Mouse (Mus musculus): ENCODE measurements around the gene Tcp11. TPM values are rescaled to one million over a fixed set of nuclear protein-coding genes. Genes with fewer than 3 reads are reported as not detected.

Tcp11 gene
- polyA plus RNA-seq, 2 experiments, result 1.0 to 2.8 TPM

- Histone ChIP-seq H3K9me3 (ENCODE audit: control insufficient read depth, low read length) (no peaks in the 10 kb centered on the region), H3K4me2 (replicated peaks; ENCODE audit: low read depth, low read length, severe bottlenecking) (no peak overlapping the region), H3K4me3 (replicated peaks; ENCODE audit: low read length) (no peak overlapping the region), H3K4me1 (ENCODE audit: control insufficient read depth, insufficient read depth, low read length) (peaks cover 9% of the 10 kb centered on the region; the same call in 1 of the 2 replicates), H3K27me3 (ENCODE audit: control insufficient read depth, insufficient read depth, low read length) (no peaks in the 10 kb centered on the region), H3K36me3 (ENCODE audit: control insufficient read depth, insufficient read depth, low read length) (no peaks in the 10 kb centered on the region), H3K27ac (replicated peaks; ENCODE audit: low read depth, low read length) (no peak overlapping the region), H3K9ac (ENCODE audit: low read depth, low read length, severe bottlenecking) (no peak overlapping the region)
- DNase-seq (ENCODE audit: low spot score) (no peak), ATAC-seq (ENCODE audit: low FRiP score, low read depth) (no peak)
- WGBS, result 26% methylated on average over 5 of the region's 5 CpGs
- TF ChIP-seq POLR2A (IDR thresholded peaks at IDR 0.05; ENCODE audit: borderline replicate concordance, extremely low read depth, insufficient read depth, insufficient read length), result no peak
These were observed 7.0 kb upstream of the Tcp11 start for GRCm38 (mm10) chr17:28087430-28087829.

- Histone ChIP-seq H3K27me3 (ENCODE audit: control insufficient read depth, insufficient read depth, low read length) (no peaks in the 10 kb centered on the region), H3K4me1 (ENCODE audit: control insufficient read depth, insufficient read depth, low read length) (peaks cover 9% of the 10 kb centered on the region; the same call in 1 of the 2 replicates), H3K9me3 (ENCODE audit: control insufficient read depth, low read length) (no peaks in the 10 kb centered on the region), H3K27ac (replicated peaks; ENCODE audit: low read depth, low read length) (0 out of 2 replicates have a peak overlapping the region, but pooled peaks have one; percentile 3), H3K4me3 (replicated peaks; ENCODE audit: low read length) (peak overlapping the region; percentile 16), H3K36me3 (ENCODE audit: control insufficient read depth, insufficient read depth, low read length) (no peaks in the 10 kb centered on the region), H3K4me2 (replicated peaks; ENCODE audit: low read depth, low read length, severe bottlenecking) (peak overlapping the region; percentile 46), H3K9ac (ENCODE audit: low read depth, low read length, severe bottlenecking) (no peak overlapping the region; the same call in 1 of the 2 replicates)
- no peak for TF ChIP-seq POLR2A (IDR thresholded peaks at IDR 0.05; ENCODE audit: borderline replicate concordance, extremely low read depth, insufficient read depth, insufficient read length)
- peak; percentile 91 for DNase-seq (ENCODE audit: low spot score)
- peak; percentile 75; the same call in 1 of the 2 replicates for ATAC-seq (ENCODE audit: low FRiP score, low read depth)
- 2% methylated on average over 16 of the region's 16 CpGs for WGBS
These were observed 4.5 kb upstream of the Tcp11 start for GRCm38 (mm10) chr17:28084964-28085363.

- TF ChIP-seq POLR2A (IDR thresholded peaks at IDR 0.05; ENCODE audit: borderline replicate concordance, extremely low read depth, insufficient read depth, insufficient read length), result no peak
- H3K9me3 ChIP-seq (ENCODE audit: control insufficient read depth, low read length), result no peaks in the 10 kb centered on the region
- WGBS, result 19% methylated on average over 22 of the region's 22 CpGs
- no peak overlapping the region for H3K4me3 ChIP-seq (replicated peaks; ENCODE audit: low read length)
- DNase-seq (ENCODE audit: low spot score), result no peak
- peaks cover 9% of the 10 kb centered on the region; the same call in 1 of the 2 replicates for H3K4me1 ChIP-seq (ENCODE audit: control insufficient read depth, insufficient read depth, low read length)
- no peaks in the 10 kb centered on the region for H3K36me3 ChIP-seq (ENCODE audit: control insufficient read depth, insufficient read depth, low read length)
- no peak for ATAC-seq (ENCODE audit: low FRiP score, low read depth)
- H3K27me3 ChIP-seq (ENCODE audit: control insufficient read depth, insufficient read depth, low read length), result no peaks in the 10 kb centered on the region
- H3K27ac ChIP-seq (replicated peaks; ENCODE audit: low read depth, low read length), result no peak overlapping the region
- H3K9ac ChIP-seq (ENCODE audit: low read depth, low read length, severe bottlenecking), result no peak overlapping the region
- H3K4me2 ChIP-seq (replicated peaks; ENCODE audit: low read depth, low read length, severe bottlenecking), result no peak overlapping the region
These were observed 4.0 kb upstream of the Tcp11 start for GRCm38 (mm10) chr17:28084395-28084905.

- DNase-seq (ENCODE audit: low spot score) (no peak), ATAC-seq (ENCODE audit: low FRiP score, low read depth) (no peak)
- H3K4me3 ChIP-seq (replicated peaks; ENCODE audit: low read length), result no peak overlapping the region
- H3K36me3 ChIP-seq (ENCODE audit: control insufficient read depth, insufficient read depth, low read length), result no peaks in the 10 kb centered on the region
- H3K9me3 ChIP-seq (ENCODE audit: control insufficient read depth, low read length), result no peaks in the 10 kb centered on the region
- H3K9ac ChIP-seq (ENCODE audit: low read depth, low read length, severe bottlenecking), result no peak overlapping the region
- no peaks in the 10 kb centered on the region for H3K27me3 ChIP-seq (ENCODE audit: control insufficient read depth, insufficient read depth, low read length)
- peaks cover 9% of the 10 kb centered on the region; the same call in 1 of the 2 replicates for H3K4me1 ChIP-seq (ENCODE audit: control insufficient read depth, insufficient read depth, low read length)
- no peak for TF ChIP-seq POLR2A (IDR thresholded peaks at IDR 0.05; ENCODE audit: borderline replicate concordance, extremely low read depth, insufficient read depth, insufficient read length)
- no peak overlapping the region for H3K27ac ChIP-seq (replicated peaks; ENCODE audit: low read depth, low read length)
- 72% methylated on average over 13 of the region's 13 CpGs for WGBS
- H3K4me2 ChIP-seq (replicated peaks; ENCODE audit: low read depth, low read length, severe bottlenecking), result no peak overlapping the region
These were observed 2.4 kb upstream of the Tcp11 start for GRCm38 (mm10) chr17:28082863-28083262.

- Histone ChIP-seq H3K27ac (replicated peaks; ENCODE audit: low read depth, low read length) (no peak overlapping the region), H3K4me2 (replicated peaks; ENCODE audit: low read depth, low read length, severe bottlenecking) (no peak overlapping the region), H3K36me3 (ENCODE audit: control insufficient read depth, insufficient read depth, low read length) (no peaks in the 10 kb centered on the region), H3K9ac (ENCODE audit: low read depth, low read length, severe bottlenecking) (no peak overlapping the region), H3K9me3 (ENCODE audit: control insufficient read depth, low read length) (no peaks in the 10 kb centered on the region), H3K4me3 (replicated peaks; ENCODE audit: low read length) (no peak overlapping the region), H3K4me1 (ENCODE audit: control insufficient read depth, insufficient read depth, low read length) (peaks cover 9% of the 10 kb centered on the region; the same call in 1 of the 2 replicates), H3K27me3 (ENCODE audit: control insufficient read depth, insufficient read depth, low read length) (no peaks in the 10 kb centered on the region)
- no peak for TF ChIP-seq POLR2A (IDR thresholded peaks at IDR 0.05; ENCODE audit: borderline replicate concordance, extremely low read depth, insufficient read depth, insufficient read length)
- ATAC-seq (ENCODE audit: low FRiP score, low read depth), result no peak
- 89% methylated on average over 7 of the region's 7 CpGs for WGBS
- DNase-seq (ENCODE audit: low spot score), result no peak
These were observed 1.4 kb upstream of the Tcp11 start for GRCm38 (mm10) chr17:28081856-28082255.
